Comparison of ENCODE assay signal across 9 mouse cellular contexts in genomic region chrX:43428855-43429263, GRCm38 (mm10). TPM values are rescaled to one million over a fixed set of nuclear protein-coding genes. Genes with fewer than 3 reads are reported as not detected.
DNase-seq lines count a peak whose midpoint lies in the region; ATAC-seq and TF ChIP-seq lines count a peak whose summit lies in the region.
"Had no signal": no experiment of that assay in that cellular context is flagged by ENCODE, and none has a peak within 500 bp of the region (broad histone marks: within the 10 kb centered on the region; RNA-seq: fewer than 3 reads in every experiment).

Tenm1 (minus strand) TSS chrX:43429126.

- 17% methylated on average over 20 of the region's 22 CpGs for WGBS in liver, embryonic 11.5 days
- 13% methylated on average over 22 of the region's 22 CpGs for WGBS in hindbrain, embryonic 14.5 days
- 19% methylated on average over 20 of the region's 22 CpGs for WGBS in limb, embryonic 15.5 days
- WGBS in thymus, adult 2 months, result 4% methylated on average over 22 of the region's 22 CpGs

- DNase-seq in liver, embryonic 11.5 days (ENCODE audit: low spot score), result peak; percentile 34
- DNase-seq in liver, result no peak
- peak; percentile 42 for DNase-seq in embryo, embryonic 11 days
- no peak for DNase-seq in hindbrain, embryonic 14.5 days (ENCODE audit: low spot score)
- DNase-seq in right cerebral cortex, postnatal 4 days, result peak; percentile 46
- no peak for DNase-seq in thymus, postnatal 4 days
- DNase-seq in thymus, adult 2 months, result no peak

- H3K36me3 ChIP-seq in liver, embryonic 11.5 days (ENCODE audit: control insufficient read depth, insufficient read depth, low read length), result no peaks in the 10 kb centered on the region
- no peaks in the 10 kb centered on the region for H3K36me3 ChIP-seq in hindbrain, embryonic 14.5 days (replicated peaks; ENCODE audit: control insufficient read depth, insufficient read depth)
- H3K36me3 ChIP-seq in limb, embryonic 15.5 days, result no peaks in the 10 kb centered on the region
- H3K36me3 ChIP-seq in thymus, adult 2 months (ENCODE audit: control insufficient read depth, insufficient read depth, low read length), result no peaks in the 10 kb centered on the region

- peak within 1 kb of the TSS; percentile 51 for H3K4me2 ChIP-seq in liver, embryonic 11.5 days
- peak within 1 kb of the TSS; percentile 66 for H3K4me2 ChIP-seq in hindbrain, embryonic 14.5 days (replicated peaks)
- peak within 1 kb of the TSS; percentile 59 for H3K4me2 ChIP-seq in limb, embryonic 15.5 days

- no peaks in the 10 kb centered on the region for H3K4me1 ChIP-seq in liver, embryonic 11.5 days (replicated peaks; ENCODE audit: control insufficient read depth, insufficient read depth, low read length)
- no peaks in the 10 kb centered on the region for H3K4me1 ChIP-seq in hindbrain, embryonic 14.5 days (replicated peaks; ENCODE audit: control insufficient read depth, insufficient read depth, low read length)
- H3K4me1 ChIP-seq in limb, embryonic 15.5 days, result no peaks in the 10 kb centered on the region
- H3K4me1 ChIP-seq in thymus, adult 2 months (replicated peaks; ENCODE audit: control insufficient read depth, insufficient read depth, low read length), result no peaks in the 10 kb centered on the region
- H3K4me1 ChIP-seq: megakaryocyte, embryonic 14.5 days had no signal

- peak within 1 kb of the TSS; percentile 15 for H3K4me3 ChIP-seq in liver, embryonic 11.5 days (ENCODE audit: low read depth, low read length)
- peak within 1 kb of the TSS; percentile 37 for H3K4me3 ChIP-seq in hindbrain, embryonic 14.5 days (replicated peaks; ENCODE audit: low read length)
- H3K4me3 ChIP-seq in limb, embryonic 15.5 days, result peak within 1 kb of the TSS; percentile 41
- H3K4me3 ChIP-seq in thymus, adult 2 months (ENCODE audit: control insufficient read depth, insufficient read depth, low read length), result no peak within 1 kb of the TSS
- H3K4me3 ChIP-seq: megakaryocyte, embryonic 14.5 days had no signal

- no peak for ATAC-seq in liver, embryonic 11.5 days (replicated peaks; ENCODE audit: low FRiP score)
- peak; percentile 73 for ATAC-seq in hindbrain, embryonic 14.5 days (ENCODE audit: low FRiP score)
- no peak; the same call in 1 of the 2 replicates for ATAC-seq in limb, embryonic 15.5 days (ENCODE audit: insufficient number of reproducible peaks, low FRiP score, low TSS enrichment, low read depth)

- no peaks in the 10 kb centered on the region for H3K9me3 ChIP-seq in liver, embryonic 11.5 days (ENCODE audit: control insufficient read depth, low read length)
- H3K9me3 ChIP-seq in hindbrain, embryonic 14.5 days (ENCODE audit: control insufficient read depth, low read length), result no peaks in the 10 kb centered on the region
- H3K9me3 ChIP-seq in limb, embryonic 15.5 days, result no peaks in the 10 kb centered on the region

- no peak for TF ChIP-seq CTCF in thymus, adult 2 months (IDR thresholded peaks at IDR 0.05; ENCODE audit: borderline replicate concordance, control insufficient read depth, extremely low read depth, insufficient read depth, low read length, poor library complexity)

- H3K27me3 ChIP-seq in liver, embryonic 11.5 days (replicated peaks; ENCODE audit: control insufficient read depth, insufficient read depth, low read length), result peaks cover 28% of the 10 kb centered on the region
- H3K27me3 ChIP-seq in hindbrain, embryonic 14.5 days (ENCODE audit: control insufficient read depth, insufficient read depth, low read length), result no peaks in the 10 kb centered on the region
- H3K27me3 ChIP-seq in limb, embryonic 15.5 days, result peaks cover 7% of the 10 kb centered on the region
- no peaks in the 10 kb centered on the region for H3K27me3 ChIP-seq in thymus, adult 2 months (ENCODE audit: control insufficient read depth, insufficient read depth, low read length)

- no peak for TF ChIP-seq POLR2A in thymus, adult 2 months (IDR thresholded peaks at IDR 0.05; ENCODE audit: control insufficient read depth, extremely low read depth, insufficient read depth, low read length, poor library complexity)

- H3K9ac ChIP-seq in liver, embryonic 11.5 days (ENCODE audit: low read depth, low read length), result no peak within 1 kb of the TSS
- peak within 1 kb of the TSS; percentile 58 for H3K9ac ChIP-seq in hindbrain, embryonic 14.5 days
- H3K9ac ChIP-seq in limb, embryonic 15.5 days, result no peak within 1 kb of the TSS

- no peak within 1 kb of the TSS for H3K27ac ChIP-seq in liver, embryonic 11.5 days (ENCODE audit: low read depth, low read length)
- H3K27ac ChIP-seq in hindbrain, embryonic 14.5 days, result peak within 1 kb of the TSS; percentile 83
- no peak within 1 kb of the TSS for H3K27ac ChIP-seq in limb, embryonic 15.5 days
- no peak within 1 kb of the TSS for H3K27ac ChIP-seq in thymus, adult 2 months (ENCODE audit: control insufficient read depth, insufficient read depth, low read length)

RNA-seq across cellular contexts. Expression of gene Tenm1, which starts in this region (rescaled TPM):
- polyA plus RNA-seq in liver, embryonic 11.5 days (2014; fragmentation: Nextera tagmentation; extraction: Ambion mirVana), result 0.08 and 0.11 TPM in 2 replicates
- 30.8 and 31.0 TPM in 2 replicates for polyA plus RNA-seq in hindbrain, embryonic 14.5 days (2014; fragmentation: Nextera tagmentation; extraction: Ambion mirVana)
- polyA plus RNA-seq in limb, embryonic 15.5 days (2015; fragmentation: Nextera tagmentation; extraction: Ambion mirVana), result 5.4 and 6.1 TPM in 2 replicates
- 0.42 and 0.50 TPM in 2 replicates for polyA plus RNA-seq in thymus, adult 2 months (2012; rRNA removed)

Comparison
In these comparisons a context has a peak if more than half of its experiments do, and no peak if none do; other contexts are left out.
1. Peak in DNase-seq, H3K4me3 ChIP-seq and H3K4me2 ChIP-seq in liver, embryonic 11.5 days; RNA of the gene not detected or under 1 TPM.
2. DNase-seq: peak in embryo, embryonic 11 days (single experiment) and right cerebral cortex, postnatal 4 days (single experiment); none in liver (single experiment), hindbrain, embryonic 14.5 days (single experiment), thymus, postnatal 4 days (single experiment) and thymus, adult 2 months (single experiment).
3. Peak in every context shown above with its lines, with median percentiles within 50 percentile points of each other: H3K4me2 ChIP-seq.